Mouse (Mus musculus) central nervous system, embryonic 11.5 days (tissue): Measurements from ENCODE around the gene Tmem139. TPM values are rescaled to one million over a fixed set of nuclear protein-coding genes. Genes with fewer than 3 reads are reported as not detected.

Experiments used
- polyA plus RNA-seq: library from polyadenylated mRNA; depleted of rRNA; stranded (reverse); fragments of >200 nt; gene quantifications from 2 replicates; pipeline ENCODE4 v1.2.3, GENCODE M21; 2012; rRNA removed

Tmem139 gene
- polyA plus RNA-seq, result 0.35 and 0.87 TPM in 2 replicates

DNA sequence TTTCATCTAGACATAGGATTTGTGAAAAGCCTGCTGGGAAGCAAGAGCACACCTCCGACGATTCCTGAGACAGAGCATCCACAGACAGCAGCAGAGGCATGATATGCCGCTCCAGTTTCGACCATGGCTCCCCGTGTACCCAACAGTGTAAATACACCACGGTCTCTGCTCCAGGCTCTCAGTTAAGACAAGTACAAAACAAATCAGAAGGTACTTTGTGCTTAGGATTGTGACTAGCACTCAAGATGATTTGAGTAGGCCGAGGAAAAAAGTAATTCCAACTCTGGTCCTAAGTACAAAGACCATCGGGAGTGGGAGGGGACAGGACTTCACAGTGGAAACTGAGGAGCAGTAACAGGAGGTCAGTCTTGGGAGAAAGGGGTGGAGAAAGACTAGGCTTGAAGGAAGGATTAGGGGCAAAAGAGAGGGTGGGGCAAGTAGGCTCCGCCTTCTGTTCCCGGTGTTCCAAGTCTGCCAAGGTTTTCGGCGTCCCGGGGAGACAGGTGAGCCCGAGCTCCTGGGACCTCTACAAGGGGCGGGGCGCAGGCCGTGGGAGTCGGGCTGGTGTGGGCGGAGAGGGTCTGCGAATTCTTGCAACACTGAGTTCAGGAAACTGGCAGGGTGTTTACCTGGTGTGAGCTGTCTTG is at the start of gene Tmem139:
Gene Tmem139, plus strand, starts transcription at position 447 of the 647 bp plus-strand sequence.

DNA sequence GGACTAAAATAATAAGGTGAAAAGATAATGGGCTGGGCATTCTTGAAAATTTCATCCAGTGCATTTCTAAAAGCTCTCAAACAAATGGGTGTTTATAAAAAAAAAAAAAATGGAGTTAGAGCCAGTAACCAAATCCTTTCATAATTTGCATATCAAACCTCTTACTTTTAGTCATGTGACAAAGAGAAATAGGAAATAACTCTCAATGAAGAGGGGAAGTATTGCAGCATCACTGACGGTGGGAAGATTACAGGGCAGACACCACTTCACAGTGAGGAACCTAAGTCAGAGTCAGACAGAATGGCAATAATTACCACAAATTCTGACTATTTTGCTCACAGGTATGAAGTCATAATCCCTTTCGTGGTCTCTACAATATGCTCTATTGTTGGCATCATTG is 46.7 kb upstream of the Tmem139 start, which contains the start of gene Tas2r144:
Gene Tas2r144, plus strand, starts transcription at position 301 of the 400 bp plus-strand sequence.

GRCm38 (mm10) chr6:42245711-42246353 is 15.9 kb upstream of the Tmem139 start, which contains the start of gene Gstk1:
Gene Gstk1 (plus strand): TSS chr6:42245935.

GRCm38 (mm10) chr6:42264626-42265312 is 3.0 kb downstream of the Tmem139 start, which contains the start of gene Casp2:
Gene Casp2 (plus strand): TSS chr6:42264985.

DNA sequence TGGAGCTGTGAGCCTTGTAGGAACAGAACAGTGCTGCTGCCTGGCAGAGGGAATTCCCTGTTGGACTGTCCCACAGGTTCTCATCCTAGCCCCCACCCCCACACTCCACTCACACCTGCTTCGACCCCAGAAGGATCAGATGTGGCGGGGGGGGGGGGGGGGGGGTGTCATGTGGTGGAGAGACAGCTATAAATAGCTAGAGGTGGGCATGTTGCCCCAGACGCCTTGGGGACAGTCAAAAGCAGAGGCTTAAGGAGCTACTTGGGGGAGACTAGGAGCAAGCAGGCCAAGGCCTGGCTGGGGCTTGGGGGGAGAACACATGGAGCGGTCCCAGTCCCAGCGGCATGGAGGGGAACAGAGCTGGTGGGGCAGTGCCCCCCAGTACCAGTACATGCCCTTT is 24.7 kb downstream of the Tmem139 start, which contains the start of gene Clcn1:
Gene Clcn1, plus strand, starts transcription at position 238 of the 400 bp plus-strand sequence.

Other genes starting within 250 kb of the Tmem139 start
- not detected in 2 replicates for gene Sva, start 223.6 kb upstream of the Tmem139 start, polyA plus RNA-seq
- gene Tas2r139, start 121.0 kb upstream of the Tmem139 start, polyA plus RNA-seq, result not detected in 2 replicates
- gene Tas2r144, start 46.6 kb upstream of the Tmem139 start, polyA plus RNA-seq, result not detected in 2 replicates
- 11.7 and 18.5 TPM in 2 replicates for gene Gstk1, start 16.0 kb upstream of the Tmem139 start, polyA plus RNA-seq
- 79.0 and 114 TPM in 2 replicates for gene Casp2, start 3.0 kb downstream of the Tmem139 start, polyA plus RNA-seq
- 8.6 and 9.3 TPM in 2 replicates for gene Clcn1, start 24.7 kb downstream of the Tmem139 start, polyA plus RNA-seq
- 10.4 and 12.3 TPM in 2 replicates for gene Fam131b, start 62.7 kb downstream of the Tmem139 start, polyA plus RNA-seq
- 57.3 and 91.0 TPM in 2 replicates for gene Zyx, start 87.7 kb downstream of the Tmem139 start, polyA plus RNA-seq
- 1.9 and 3.1 TPM in 2 replicates for gene Epha1, start 111.3 kb downstream of the Tmem139 start, polyA plus RNA-seq
- gene Tas2r143, start 138.3 kb downstream of the Tmem139 start, polyA plus RNA-seq, result 0.14 TPM in 1 of 2 replicates, not detected in the other
- gene Tas2r135, start 143.5 kb downstream of the Tmem139 start, polyA plus RNA-seq, result 0.09 TPM in 1 of 2 replicates, not detected in the other
- gene Tas2r126, start 172.6 kb downstream of the Tmem139 start, polyA plus RNA-seq, result not detected in 2 replicates
- gene Olfr458, start 203.2 kb downstream of the Tmem139 start, polyA plus RNA-seq, result not detected in 2 replicates
- gene Olfr457, start 214.4 kb downstream of the Tmem139 start, polyA plus RNA-seq, result not detected in 2 replicates
- not detected in 2 replicates for gene Olfr456, start 225.2 kb downstream of the Tmem139 start, polyA plus RNA-seq